Mouse (Mus musculus): ENCODE data around the gene Pde8b.

The Pde8b gene

DNA sequence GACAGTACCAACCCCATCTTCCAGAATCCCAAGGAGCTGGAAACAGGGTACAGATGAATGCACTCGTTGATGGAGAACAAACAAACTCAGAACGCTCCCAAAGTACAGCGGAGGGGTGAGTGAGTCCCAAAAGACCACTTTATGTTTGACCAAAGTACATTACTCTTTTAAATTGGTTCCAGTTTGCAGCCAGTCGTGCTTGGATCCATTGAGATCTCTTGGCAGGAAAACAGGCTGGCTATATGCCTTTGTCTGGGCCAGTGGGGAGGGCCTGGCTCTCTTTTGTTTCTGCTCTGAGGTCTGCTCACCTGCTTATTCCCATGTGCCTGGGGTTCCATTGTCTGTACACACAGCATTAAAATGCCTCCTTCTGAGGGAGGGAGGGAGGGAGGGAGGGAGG, 118.3 kb downstream of the Pde8b start:
- no peak for DNase-seq

GRCm38 (mm10) chr13:95131041-95131440, 119.1 kb downstream of the Pde8b start:
- no peak for DNase-seq

DNA sequence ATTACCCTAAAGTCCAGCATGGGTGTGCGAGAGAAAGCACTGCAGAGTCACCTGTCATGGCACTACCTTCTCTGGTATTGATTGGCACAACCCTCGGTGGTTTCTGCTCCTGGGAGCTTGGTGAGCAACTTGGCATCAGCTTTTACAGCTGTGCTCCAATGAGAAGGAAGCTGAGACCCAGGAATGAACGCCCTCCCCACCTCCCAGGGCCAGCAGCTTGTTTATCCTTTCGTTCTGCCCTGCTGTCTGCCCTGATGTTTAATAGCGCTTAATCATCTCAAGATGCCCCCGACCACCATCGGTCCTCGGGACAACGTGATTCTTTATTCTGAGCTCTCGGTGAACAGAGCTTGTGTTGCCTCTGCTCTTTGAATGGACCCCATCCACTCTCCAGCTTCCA, 122.8 kb downstream of the Pde8b start:
- no peak for DNase-seq

DNA sequence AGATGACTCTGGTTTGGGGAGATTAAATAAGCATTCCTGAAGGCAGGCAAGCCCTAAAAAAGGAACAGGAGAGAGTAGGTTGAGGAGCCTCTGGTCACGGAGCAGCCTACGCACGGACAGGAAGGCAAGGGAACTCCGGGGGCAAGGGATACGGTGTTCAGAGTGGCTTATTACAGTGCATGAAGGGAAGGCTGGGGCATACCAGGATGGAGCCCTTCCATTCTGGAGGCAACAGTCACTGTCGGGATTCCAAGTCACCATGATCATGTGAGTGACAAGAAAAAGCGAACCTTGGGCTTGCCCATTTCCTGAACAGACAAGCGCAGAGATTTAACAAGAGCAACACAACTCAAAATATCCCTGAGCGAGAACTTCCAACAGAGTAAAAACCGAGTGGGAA, 123.3 kb downstream of the Pde8b start:
- DNase-seq: no peak

DNA sequence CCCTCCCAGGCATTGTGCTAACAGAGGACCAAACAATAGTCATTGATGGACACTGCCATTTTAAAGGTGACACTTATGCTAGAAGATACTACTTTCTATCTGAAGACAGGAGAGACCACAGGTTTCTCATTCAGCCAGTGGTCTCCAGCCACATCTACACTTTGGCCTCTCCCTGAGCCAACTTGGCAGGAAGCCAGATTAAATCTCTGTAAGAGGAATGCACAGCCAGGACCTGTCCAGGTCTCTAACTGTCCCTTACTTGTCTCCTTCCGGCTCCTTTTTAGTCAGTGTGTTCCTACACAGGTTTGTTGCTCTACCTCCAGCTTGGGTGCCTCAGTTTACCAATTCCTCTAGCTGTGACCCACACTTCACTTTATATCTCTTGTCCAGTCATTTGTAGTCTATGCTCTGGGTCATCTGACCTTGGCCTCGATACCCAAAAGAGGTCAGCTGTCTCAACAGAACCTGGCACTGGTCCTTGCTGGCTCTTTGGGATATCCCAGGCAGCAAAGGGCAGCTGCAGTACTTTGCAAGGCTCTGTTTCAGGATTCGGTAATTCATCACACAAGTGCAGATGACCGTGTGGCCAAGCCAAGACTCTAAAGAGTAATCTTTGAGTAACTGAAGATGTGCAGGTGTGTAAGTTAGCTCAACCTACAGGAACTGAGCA, 124.5 kb downstream of the Pde8b start:
- no peak for DNase-seq

- no peak for DNase-seq
Observed at GRCm38 (mm10) chr13:95120570-95120969, 129.6 kb downstream of the Pde8b start.

GRCm38 (mm10) chr13:95113763-95114162, 136.4 kb downstream of the Pde8b start:
- no peak for DNase-seq

DNA sequence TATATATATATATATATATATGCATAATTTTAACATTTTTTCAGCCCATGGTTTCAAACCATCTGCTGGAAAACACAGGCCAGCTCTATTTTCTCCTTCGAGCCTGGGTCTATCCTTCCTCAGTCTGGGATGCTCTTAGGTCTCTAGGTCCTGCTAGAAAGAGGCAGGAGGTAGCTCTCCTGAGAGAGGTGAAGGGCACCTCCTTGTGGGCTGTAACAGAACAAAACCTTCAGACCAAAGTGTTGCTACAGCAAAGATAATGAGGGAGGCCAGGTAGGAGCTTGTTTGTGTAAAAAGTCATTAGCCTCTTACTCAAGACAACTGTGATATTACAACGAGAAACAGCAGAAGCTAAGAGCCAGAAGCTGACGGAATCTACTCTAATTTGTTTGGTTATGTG, 140.6 kb downstream of the Pde8b start:
- no peak for DNase-seq

- DNase-seq: no peak
Observed at GRCm38 (mm10) chr13:95108035-95108434, 142.1 kb downstream of the Pde8b start.

DNA sequence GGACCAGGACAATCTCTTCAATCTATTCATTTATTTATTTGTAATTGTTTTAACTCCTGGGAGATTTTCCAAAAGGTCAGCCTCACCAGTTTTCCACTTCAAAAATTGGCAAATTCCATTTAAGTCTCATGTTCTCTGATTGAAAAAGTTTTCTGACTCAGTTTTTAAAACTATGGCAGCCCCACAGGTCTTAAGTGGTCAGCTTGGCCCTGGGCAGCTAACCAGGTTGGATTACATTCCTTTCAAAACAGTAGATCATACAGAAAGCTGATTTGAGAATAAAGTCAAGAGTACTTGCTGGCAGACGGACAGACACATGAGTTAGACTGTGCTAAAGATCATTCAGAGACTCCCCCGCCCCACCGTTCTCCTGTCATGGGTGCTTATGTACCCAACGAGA, 145.3 kb downstream of the Pde8b start:
- no peak for DNase-seq

DNA sequence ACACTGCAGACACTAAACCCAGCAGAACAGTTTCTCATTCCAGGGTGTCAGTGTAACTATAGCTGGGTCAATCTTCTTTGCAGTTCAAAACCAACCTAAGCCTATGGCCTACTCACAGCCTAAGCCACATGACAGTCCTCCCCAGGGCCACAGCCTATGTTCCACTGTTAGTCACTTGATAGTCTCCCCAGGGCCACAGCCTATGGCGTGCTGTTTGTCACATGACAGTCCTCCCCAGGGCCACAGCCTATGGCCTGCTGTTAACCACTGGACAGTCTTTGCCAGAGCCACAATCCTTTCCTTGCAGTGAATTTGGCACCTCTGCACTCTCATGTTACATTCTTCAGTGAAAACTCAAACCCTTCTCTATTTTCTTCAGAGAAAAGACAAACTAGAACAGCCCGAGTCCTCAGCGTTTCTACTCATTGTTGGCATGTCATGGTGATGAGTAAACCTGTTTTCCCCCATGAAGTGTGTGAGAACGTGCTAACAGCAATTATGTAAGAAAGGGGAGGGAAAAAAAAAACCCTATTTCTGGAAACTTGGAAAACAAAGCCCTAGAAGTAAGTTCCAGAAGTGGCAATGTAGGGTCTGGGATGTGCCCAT, 147.0 kb downstream of the Pde8b start:
- DNase-seq: no peak

GRCm38 (mm10) chr13:95101315-95101714, 148.8 kb downstream of the Pde8b start:
- no peak for DNase-seq

DNA sequence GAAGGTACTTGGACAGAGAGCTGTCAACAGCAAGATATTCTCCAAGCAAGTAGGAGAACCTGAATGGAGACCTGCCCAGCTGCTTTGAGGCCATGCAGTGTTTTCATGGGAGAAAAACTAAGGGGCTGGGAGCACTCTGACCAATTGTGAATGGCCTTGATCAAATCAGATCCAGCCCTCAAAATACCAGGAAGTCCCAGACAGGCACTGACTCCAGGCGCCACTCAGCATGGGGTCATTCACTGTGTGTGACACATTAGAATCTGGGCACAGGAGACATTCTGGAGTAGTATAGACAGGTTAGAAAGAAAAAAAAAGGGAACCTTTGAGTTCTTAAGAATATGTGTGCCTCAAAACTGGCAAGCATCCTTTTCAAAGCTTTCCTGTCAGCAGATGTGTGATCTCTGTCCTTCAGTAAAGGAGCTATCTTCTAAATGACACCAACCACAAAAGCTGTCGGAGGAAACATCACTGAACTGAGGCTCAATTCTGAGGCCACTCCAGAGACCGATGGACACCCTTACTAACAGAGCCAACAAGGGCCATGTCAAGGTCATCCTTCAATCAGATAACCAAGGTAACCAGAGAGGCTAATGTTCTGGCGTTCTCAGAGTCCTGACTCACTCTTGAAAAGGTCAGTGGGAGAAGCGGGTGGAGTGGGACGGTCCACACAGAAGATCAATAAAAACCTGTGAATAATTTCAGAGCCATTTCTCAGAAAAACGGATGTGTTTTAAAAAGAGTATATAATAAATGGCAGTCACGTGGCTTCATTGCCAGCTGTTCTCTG, 151.0 kb downstream of the Pde8b start:
- DNase-seq: no peak

GRCm38 (mm10) chr13:95096646-95097045, 153.5 kb downstream of the Pde8b start:
- no peak for DNase-seq

- no peak for DNase-seq
Observed at GRCm38 (mm10) chr13:95095860-95096259, 154.3 kb downstream of the Pde8b start.

- no peak for DNase-seq
Observed at GRCm38 (mm10) chr13:95091546-95092445, 158.3 kb downstream of the Pde8b start.

DNA sequence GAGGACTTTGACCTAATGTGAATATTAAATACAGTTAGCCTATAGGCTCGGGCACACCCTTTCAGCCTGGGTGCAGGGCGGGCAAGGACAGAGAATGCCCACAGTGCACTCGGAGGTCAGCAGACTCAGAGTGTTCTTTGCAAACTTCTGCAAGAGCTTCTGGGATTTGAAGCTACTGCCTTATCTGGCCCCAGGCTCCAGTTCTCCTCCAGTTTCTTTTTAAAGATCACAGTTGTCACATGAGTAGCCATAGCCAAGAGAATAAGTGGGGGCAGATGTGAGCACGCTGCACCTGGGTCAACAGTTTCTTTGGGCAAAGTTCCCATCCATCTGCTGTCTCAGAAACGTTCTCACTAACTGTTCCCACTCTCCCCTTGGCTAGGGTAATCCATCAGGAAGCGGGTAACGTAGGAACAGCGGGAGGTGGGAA, 162.8 kb downstream of the Pde8b start:
- no peak for DNase-seq

GRCm38 (mm10) chr13:95086033-95086432, 164.1 kb downstream of the Pde8b start:
- DNase-seq: no peak

- DNase-seq: no peak
Observed at GRCm38 (mm10) chr13:95082611-95083010, 167.5 kb downstream of the Pde8b start.

DNA sequence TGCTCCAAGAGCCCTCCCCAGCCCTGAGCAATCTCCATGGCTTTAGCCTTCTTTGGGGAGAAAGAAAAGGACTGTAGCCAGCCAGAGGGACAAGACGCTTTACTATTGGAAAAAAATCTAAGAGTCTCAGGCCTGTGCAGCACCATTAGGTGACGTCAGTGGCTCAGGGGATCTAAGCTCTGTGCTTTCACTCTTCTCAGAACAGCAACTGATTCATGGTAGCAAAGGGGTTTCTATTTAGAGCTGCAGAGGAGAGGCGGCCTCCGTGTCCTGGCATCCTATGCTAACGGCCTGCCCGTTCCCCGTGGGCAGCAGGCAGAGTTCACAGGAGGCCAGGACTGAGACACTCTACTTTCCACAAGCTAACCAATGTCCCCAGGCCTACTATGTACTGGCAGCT, 169.1 kb downstream of the Pde8b start:
- no peak for DNase-seq

GRCm38 (mm10) chr13:95078492-95078891, 171.6 kb downstream of the Pde8b start:
- no peak for DNase-seq

- no peak for DNase-seq
Observed at GRCm38 (mm10) chr13:95077688-95078087, 172.4 kb downstream of the Pde8b start.

GRCm38 (mm10) chr13:95076142-95076541, 174.0 kb downstream of the Pde8b start:
- no peak for DNase-seq
